Mouse (Mus musculus) cortical plate, adult 2 months (tissue): ENCODE results near the gene F9.

ENCODE experiments used
- CTCF ChIP-seq: fragments of 200-500 bp; IDR thresholded peaks from 2 replicates; pipeline ENCODE4 v1.5.1; 2011; ENCODE audit warnings: mild to moderate bottlenecking, control low read depth, low read length; ENCODE audit not compliant: insufficient read depth; ENCODE audit errors: extremely low read depth
- POLR2A ChIP-seq: fragments of 200-500 bp; IDR thresholded peaks from 2 replicates; pipeline ENCODE4 v1.6.1; 2011; ENCODE audit warnings: mild to moderate bottlenecking, low read length, control low read depth; ENCODE audit not compliant: insufficient read depth; ENCODE audit errors: extremely low read depth

DNA sequence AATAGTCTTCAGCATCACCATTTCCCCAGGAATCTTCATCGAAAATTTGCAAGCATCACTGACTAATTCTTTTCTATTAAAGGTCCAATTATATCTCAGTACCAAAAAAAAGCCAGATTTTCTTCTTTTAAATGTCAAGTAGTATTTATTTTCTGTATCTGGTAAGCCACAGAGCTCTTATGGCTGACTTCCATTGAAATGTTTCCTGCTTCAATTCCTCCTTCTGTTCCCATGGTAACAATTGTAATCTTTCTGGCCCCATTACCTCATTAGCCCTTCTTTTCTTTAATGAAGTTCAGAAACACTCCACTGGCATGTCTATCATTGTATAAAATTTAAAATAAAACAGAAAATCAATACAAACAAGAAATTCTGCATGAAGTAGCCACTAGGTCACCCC is 76.1 kb downstream of the F9 start:
- no peak for TF ChIP-seq CTCF
- TF ChIP-seq POLR2A, result no peak
